Mouse (Mus musculus) spleen, adult 2 months (tissue): Measurements from ENCODE around the gene Eng. TPM values are rescaled to one million over a fixed set of nuclear protein-coding genes. Genes with fewer than 3 reads are reported as not detected.
A peak's percentile ranks its signal among the peaks of the same experiment; 100 is the strongest.

Source experiments
- DNase-seq, 2 experiments: peaks; one replicate each; pipeline versions ENCODE4 v3.0.0 to v3.0.0-alpha.2; 2012 to 2021; ENCODE audit warnings: low spot score in 2 of 2, low read depth in 1 of 2
- H3K27ac ChIP-seq: fragments of 200-500 bp; 2 replicates; pipeline ENCODE4 v1.5.1; 2012; ENCODE audit warnings: low read length, inconsistent platforms; ENCODE audit not compliant: insufficient read depth
- H3K27me3 ChIP-seq: fragments of 200-500 bp; 2 replicates; pipeline ENCODE4 v1.6.1; 2012; ENCODE audit warnings: mild to moderate bottlenecking, moderate library complexity, low read length, inconsistent platforms; ENCODE audit not compliant: control insufficient read depth, insufficient read depth
- H3K36me3 ChIP-seq: fragments of 200-500 bp; 2 replicates; pipeline ENCODE4 v1.6.1; 2012; ENCODE audit warnings: mild to moderate bottlenecking, low read length, inconsistent platforms; ENCODE audit not compliant: control insufficient read depth, insufficient read depth
- H3K4me1 ChIP-seq: fragments of 200-500 bp; 2 replicates; pipeline ENCODE4 v1.6.1; 2011; ENCODE audit warnings: inconsistent platforms; ENCODE audit not compliant: control insufficient read depth, insufficient read depth, insufficient read length
- H3K4me3 ChIP-seq: fragments of 200-500 bp; 2 replicates; pipeline ENCODE4 v1.5.1; 2011; ENCODE audit warnings: mild to moderate bottlenecking, inconsistent platforms; ENCODE audit not compliant: insufficient read depth, insufficient read length; ENCODE audit errors: extremely low read depth
- CTCF ChIP-seq: fragments of 200-500 bp; IDR thresholded peaks from 2 replicates; pipeline ENCODE4 v1.5.1; 2011; ENCODE audit warnings: mild to moderate bottlenecking, inconsistent platforms; ENCODE audit not compliant: insufficient read depth, insufficient read length, insufficient replicate concordance; ENCODE audit errors: extremely low read depth
- POLR2A ChIP-seq: fragments of 200-500 bp; IDR thresholded peaks from 2 replicates; pipeline ENCODE4 v1.6.1; 2011; ENCODE audit warnings: low read depth, low read length, inconsistent platforms
- WGBS: fragments of 180-500 bp; shearing (Covaris S2); methylation state at CpG from one replicate; pipeline ENCODE4 v1.1.7; 2018; 5-methylcytosine and 5-hydroxymethylcytosine counted together
- polyA plus RNA-seq: library from polyadenylated mRNA; depleted of rRNA; stranded (reverse); fragments of >200 nt; gene quantifications from 2 replicates; pipeline ENCODE4 v1.2.3, GENCODE M21; 2012; rRNA removed

The Eng gene
- 132 and 168 TPM in 2 replicates for polyA plus RNA-seq

- 10% methylated on average over 31 of the region's 31 CpGs for WGBS
- TF ChIP-seq CTCF: no peak
- no peak; the same call in 1 of the 2 replicates for TF ChIP-seq POLR2A
Measured at GRCm38 (mm10) chr2:32646379-32647056, at the start of gene Eng. TSS of gene Eng (plus strand) at chr2:32646595.

GRCm38 (mm10) chr2:32596725-32597124, 49.7 kb upstream of the Eng start:
- 95% methylated on average over 13 of the region's 13 CpGs for WGBS
- Histone ChIP-seq H3K4me3 (no peak overlapping the region), H3K27ac (no peak overlapping the region), H3K36me3 (peaks cover 26% of the 10 kb centered on the region), H3K4me1 (peaks cover 4% of the 10 kb centered on the region; the same call in 1 of the 2 replicates), H3K27me3 (no peaks in the 10 kb centered on the region)
- DNase-seq: no peak
- TF ChIP-seq CTCF (no peak), POLR2A (no peak)

More at GRCm38 (mm10) chr2:32646379-32647056, at the start of gene Eng:
- H3K27me3 ChIP-seq: no peaks in the 10 kb centered on the region
- peak within 1 kb of the TSS; percentile 55 for H3K4me3 ChIP-seq
- H3K36me3 ChIP-seq: no peaks in the 10 kb centered on the region
- peaks cover 7% of the 10 kb centered on the region; the same call in 1 of the 2 replicates for H3K4me1 ChIP-seq
- DNase-seq: peak in 1 of 2 experiments; percentile 24
- H3K27ac ChIP-seq: peak within 1 kb of the TSS; percentile 76

GRCm38 (mm10) chr2:32597248-32597647, 49.1 kb upstream of the Eng start:
- TF ChIP-seq CTCF (no peak), POLR2A (no peak)
- Histone ChIP-seq H3K4me3 (no peak overlapping the region), H3K4me1 (peaks cover 4% of the 10 kb centered on the region; the same call in 1 of the 2 replicates), H3K36me3 (peaks cover 26% of the 10 kb centered on the region), H3K27ac (no peak overlapping the region), H3K27me3 (no peaks in the 10 kb centered on the region)
- 93% methylated on average over 5 of the region's 5 CpGs for WGBS
- DNase-seq: no peak

GRCm38 (mm10) chr2:32597699-32598098, 48.7 kb upstream of the Eng start:
- TF ChIP-seq CTCF (no peak), POLR2A (no peak)
- H3K4me3 ChIP-seq: no peak overlapping the region
- no peak for DNase-seq
- peaks cover 23% of the 10 kb centered on the region for H3K36me3 ChIP-seq
- H3K27me3 ChIP-seq: no peaks in the 10 kb centered on the region
- H3K4me1 ChIP-seq: peaks cover 4% of the 10 kb centered on the region; the same call in 1 of the 2 replicates
- no peak overlapping the region for H3K27ac ChIP-seq
- WGBS: 94% methylated on average over 5 of the region's 5 CpGs

GRCm38 (mm10) chr2:32598506-32598905, 47.9 kb upstream of the Eng start:
- no peak for DNase-seq
- TF ChIP-seq POLR2A (no peak), CTCF (no peak)
- peaks cover 4% of the 10 kb centered on the region; the same call in 1 of the 2 replicates for H3K4me1 ChIP-seq
- WGBS: 91% methylated on average over 8 of the region's 8 CpGs
- H3K27me3 ChIP-seq: no peaks in the 10 kb centered on the region
- H3K36me3 ChIP-seq: peaks cover 23% of the 10 kb centered on the region
- no peak overlapping the region for H3K27ac ChIP-seq
- no peak overlapping the region for H3K4me3 ChIP-seq

- Histone ChIP-seq H3K4me1 (peaks cover 4% of the 10 kb centered on the region; the same call in 1 of the 2 replicates), H3K4me3 (no peak within 1 kb of the TSS), H3K36me3 (peaks cover 21% of the 10 kb centered on the region), H3K27me3 (no peaks in the 10 kb centered on the region), H3K27ac (no peak within 1 kb of the TSS)
- 88% methylated on average over 3 of the region's 3 CpGs for WGBS
- TF ChIP-seq CTCF: no peak
- TF ChIP-seq POLR2A: no peak
- no peak for DNase-seq
Measured at GRCm38 (mm10) chr2:32599409-32599808, 47.0 kb upstream of the Eng start, which contains the start of gene St6galnac6. TSS of gene St6galnac6 (plus strand) at chr2:32599709.

- peaks cover 11% of the 10 kb centered on the region for H3K36me3 ChIP-seq
- peak; percentile 33; the same call in 1 of the 2 replicates for TF ChIP-seq CTCF
- no peak for TF ChIP-seq POLR2A
- DNase-seq: peak in 1 of 2 experiments; percentile 44
- no peaks in the 10 kb centered on the region for H3K27me3 ChIP-seq
- H3K27ac ChIP-seq: no peak overlapping the region
- H3K4me3 ChIP-seq: no peak overlapping the region
- peaks cover 4% of the 10 kb centered on the region for H3K4me1 ChIP-seq
- 56% methylated on average over 8 of the region's 8 CpGs for WGBS
Measured at GRCm38 (mm10) chr2:32601417-32602065, 44.9 kb upstream of the Eng start.
